Mouse (Mus musculus): Measurements from ENCODE around the gene Ubxn10. TPM values are rescaled to one million over a fixed set of nuclear protein-coding genes. Genes with fewer than 3 reads are reported as not detected.

The Ubxn10 gene
- total RNA-seq (2023): 0.18 TPM

GRCm38 (mm10) chr4:138737031-138737430, at the start of gene Ubxn10:
Gene Ubxn10, minus strand, starts transcription at chr4:138737167.

DNA sequence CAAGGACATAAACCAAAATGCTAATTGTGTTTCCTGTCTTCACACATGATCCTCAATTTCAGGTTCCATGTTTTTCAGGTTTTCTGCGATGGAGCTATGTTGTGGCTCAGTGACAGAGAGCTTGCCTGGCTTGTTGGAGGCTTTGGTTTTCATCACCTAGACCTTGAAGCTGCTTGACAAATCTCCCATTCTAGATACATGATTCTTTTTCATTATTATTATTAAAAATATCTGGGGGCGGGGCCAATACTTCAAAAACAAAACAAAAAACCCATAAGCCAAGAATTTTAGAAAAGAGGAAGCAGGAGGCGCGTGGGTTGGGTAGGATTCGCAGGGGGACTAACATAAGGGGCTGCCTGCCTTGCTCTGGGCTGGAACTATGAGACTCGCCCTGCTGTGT, 38.5 kb upstream of the Ubxn10 start, which contains the start of gene Pla2g2d:
Gene Pla2g2d, plus strand, starts transcription at position 301 of the 400 bp plus-strand sequence.

DNA sequence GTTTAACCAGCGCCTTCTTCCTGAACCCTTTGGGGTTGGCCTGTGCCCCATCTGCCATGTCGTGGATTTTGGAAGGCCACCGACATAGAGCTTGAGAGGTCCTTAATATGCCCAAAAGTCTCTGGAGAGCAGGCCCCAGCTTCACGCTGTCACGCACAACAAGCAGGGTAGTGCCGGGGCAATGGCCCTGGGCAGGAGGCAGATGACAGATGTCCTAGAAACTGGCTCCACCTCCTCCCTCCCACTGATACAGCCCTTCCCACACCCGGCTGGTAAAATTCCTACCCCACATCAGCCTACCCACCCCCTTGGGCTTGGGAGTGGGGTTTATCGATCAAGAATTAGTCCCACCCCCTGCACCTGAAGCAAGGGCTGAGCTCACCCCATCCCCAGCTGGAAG, 20.4 kb upstream of the Ubxn10 start, which contains the start of gene Pla2g2f:
Gene Pla2g2f, minus strand, starts transcription at position 211 of the 400 bp plus-strand sequence.

DNA sequence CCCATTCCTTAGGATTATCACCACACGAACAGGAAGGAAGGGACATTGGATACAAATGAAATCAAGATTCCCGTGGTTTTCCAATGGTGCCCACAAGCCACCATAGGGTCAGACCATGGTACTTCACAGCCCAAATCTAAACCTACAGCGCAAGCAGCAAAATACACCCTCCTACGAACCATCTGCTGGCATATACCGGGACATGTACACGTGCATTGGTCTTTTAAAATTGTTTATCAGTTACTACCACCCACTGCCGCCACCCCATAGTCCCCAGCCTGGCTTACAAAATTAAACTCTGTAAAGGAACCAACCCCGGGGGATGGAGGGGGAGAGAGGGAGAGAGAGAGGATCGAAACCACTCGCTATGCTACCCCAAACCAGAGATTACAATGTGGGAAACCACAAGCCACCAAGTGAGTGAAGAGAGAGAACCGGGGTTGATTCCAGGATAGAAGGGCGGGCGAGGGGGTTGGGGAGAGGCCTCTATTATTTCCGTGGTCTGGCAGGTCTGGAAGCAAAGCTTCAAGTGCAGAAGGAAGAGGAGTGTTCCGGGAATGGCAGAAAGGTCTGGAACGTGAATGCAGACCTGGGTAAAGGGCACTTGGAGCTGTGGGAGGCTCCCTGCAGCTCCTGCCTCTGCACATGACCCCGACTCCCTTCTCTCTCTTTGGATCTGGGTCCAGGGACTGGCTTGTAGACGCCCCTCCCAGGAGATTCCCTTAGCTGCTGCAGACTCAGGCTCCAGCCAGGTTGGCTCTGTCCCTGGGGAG, 12.4 kb downstream of the Ubxn10 start, which contains the start of gene Pla2g2c:
Gene Pla2g2c, plus strand, starts transcription at position 439 of the 773 bp plus-strand sequence.

Other genes starting within 250 kb of the Ubxn10 start
- gene Vwa5b1, start 101.3 kb downstream of the Ubxn10 start, total RNA-seq (2023): not detected
- not detected for gene Pla2g2c, start 12.4 kb downstream of the Ubxn10 start, total RNA-seq (2023)
- gene Pla2g2f, start 20.5 kb upstream of the Ubxn10 start, total RNA-seq (2023): not detected
- 0.71 TPM for gene Pla2g2d, start 38.6 kb upstream of the Ubxn10 start, total RNA-seq (2023)
- gene Pla2g5, start 126.3 kb upstream of the Ubxn10 start, total RNA-seq (2023): 1.8 TPM
- gene Gm13030, start 136.8 kb upstream of the Ubxn10 start, total RNA-seq (2023): not detected
- 0.80 TPM for gene Pla2g2e, start 140.8 kb upstream of the Ubxn10 start, total RNA-seq (2023)
- gene Otud3, start 176.8 kb upstream of the Ubxn10 start, total RNA-seq (2023): 9.5 TPM
- gene Rnf186, start 229.9 kb upstream of the Ubxn10 start, total RNA-seq (2023): not detected
- 38.1 TPM for gene Tmco4, start 235.7 kb upstream of the Ubxn10 start, total RNA-seq (2023)

Measured in CD4-positive naive resting alpha-beta T cell, adult 57 days (primary cell).